Mouse (Mus musculus) MEL (cell line): ENCODE results near the gene Kbtbd8. TPM values are rescaled to one million over a fixed set of nuclear protein-coding genes. Genes with fewer than 3 reads are reported as not detected.

Experiments
- DNase-seq: peaks from one replicate; pipeline ENCODE4 v3.0.0; 2011; ENCODE audit warnings: low read depth, low spot score
- H3K27ac ChIP-seq: 2 replicates; pipeline ENCODE4 v1.5.1; 2012; ENCODE audit warnings: low read depth, mild to moderate bottlenecking, control low read depth, low read length, moderate library complexity; ENCODE audit not compliant: control insufficient read depth
- H3K27me3 ChIP-seq, 2 experiments: fragments of 150-350 bp in 1 of 2; sonication (generic) in 1 of 2; 2 replicates each; pipeline ENCODE4 v1.6.1; 2012; ENCODE audit warnings: low read length in 2 of 2, mild to moderate bottlenecking in 2 of 2, improper control_type of control experiment in 1 of 2, moderate library complexity in 1 of 2; ENCODE audit not compliant: insufficient read depth in 2 of 2, control insufficient read depth in 1 of 2
- H3K36me3 ChIP-seq, 2 experiments: 2 replicates each; pipeline ENCODE4 v1.6.1; 2012 to 2014; ENCODE audit warnings: low read length in 2 of 2, improper control_type of control experiment in 1 of 2, inconsistent platforms in 1 of 2, mild to moderate bottlenecking in 1 of 2; ENCODE audit not compliant: insufficient read depth in 2 of 2, control insufficient read depth in 1 of 2
- H3K4me1 ChIP-seq, 2 experiments: fragments of 150-350 bp in 1 of 2; sonication (generic) in 1 of 2; 2 replicates each; pipeline ENCODE4 v1.6.1; 2012; ENCODE audit warnings: low read length in 2 of 2, improper control_type of control experiment in 1 of 2, mild to moderate bottlenecking in 1 of 2; ENCODE audit not compliant: insufficient read depth in 2 of 2, control insufficient read depth in 1 of 2
- H3K4me3 ChIP-seq, 2 experiments: fragments of 150-350 bp in 1 of 2; sonication (generic) in 1 of 2; 2 replicates each; pipeline ENCODE4 v1.5.1; 2012; ENCODE audit warnings: low read depth in 2 of 2, low read length in 2 of 2, mild to moderate bottlenecking in 2 of 2, moderate library complexity in 2 of 2, control low read depth in 1 of 2, improper control_type of control experiment in 1 of 2; ENCODE audit not compliant: control insufficient read depth in 1 of 2, insufficient read depth in 1 of 2
- H3K79me2 ChIP-seq: 2 replicates; pipeline ENCODE4 v1.6.1; 2012; ENCODE audit warnings: mild to moderate bottlenecking, low read length, moderate library complexity; ENCODE audit not compliant: control insufficient read depth, poor library complexity, insufficient read depth
- H3K9ac ChIP-seq: 2 replicates; pipeline ENCODE4 v1.6.1; 2012; ENCODE audit warnings: low read depth, mild to moderate bottlenecking, control low read depth, low read length, moderate library complexity; ENCODE audit not compliant: control insufficient read depth, poor library complexity, severe bottlenecking
- H3K9me3 ChIP-seq: fragments of 150-350 bp; sonication (generic); replicated peaks from 2 replicates; pipeline ENCODE4 v1.6.1; 2012; ENCODE audit warnings: mild to moderate bottlenecking, low read length, improper control_type of control experiment, moderate library complexity; ENCODE audit not compliant: insufficient read depth
- BHLHE40 ChIP-seq: IDR thresholded peaks from 2 replicates; pipeline ENCODE4 v1.6.1; 2012; ENCODE audit warnings: low read depth, mild to moderate bottlenecking, inconsistent platforms, low read length, improper control_type of control experiment, borderline replicate concordance
- GABPA ChIP-seq: IDR thresholded peaks from 2 replicates; pipeline ENCODE4 v1.6.1; 2012; ENCODE audit warnings: low read depth, mild to moderate bottlenecking, inconsistent platforms, low read length, improper control_type of control experiment, moderate library complexity
- HCFC1 ChIP-seq: IDR thresholded peaks from 2 replicates; pipeline ENCODE4 v1.6.1; 2012; ENCODE audit warnings: low read depth, mild to moderate bottlenecking, inconsistent platforms, low read length, improper control_type of control experiment, moderate library complexity
- JUND ChIP-seq: IDR thresholded peaks from 2 replicates; pipeline ENCODE4 v1.6.1; 2011; ENCODE audit warnings: low read depth, mild to moderate bottlenecking, improper control_type of control experiment, low read length
- MAX ChIP-seq: IDR thresholded peaks from 2 replicates; pipeline ENCODE4 v1.6.1; 2011; ENCODE audit warnings: low read length, improper control_type of control experiment
- MAZ ChIP-seq: IDR thresholded peaks from 2 replicates; pipeline ENCODE4 v1.6.1; 2012; ENCODE audit warnings: low read depth, mild to moderate bottlenecking, inconsistent platforms, low read length, improper control_type of control experiment
- MEF2A ChIP-seq: IDR thresholded peaks from 2 replicates; pipeline ENCODE4 v1.6.1; 2014; ENCODE audit warnings: low read depth, mild to moderate bottlenecking, inconsistent platforms, low read length, improper control_type of control experiment; ENCODE audit not compliant: poor library complexity, insufficient replicate concordance, severe bottlenecking; ENCODE audit errors: extremely low read depth
- MXI1 ChIP-seq: IDR thresholded peaks from 2 replicates; pipeline ENCODE4 v1.6.1; 2011; ENCODE audit warnings: mild to moderate bottlenecking, low read depth, low read length, improper control_type of control experiment
- MYB ChIP-seq: IDR thresholded peaks from 2 replicates; pipeline ENCODE4 v1.6.1; 2011; ENCODE audit warnings: mild to moderate bottlenecking, low read depth, low read length, improper control_type of control experiment
- MYC ChIP-seq: IDR thresholded peaks from 2 replicates; pipeline ENCODE4 v1.6.1; 2011; ENCODE audit warnings: low read depth, mild to moderate bottlenecking, low read length, improper control_type of control experiment, moderate library complexity
- POLR2AphosphoS2 ChIP-seq: IDR thresholded peaks from 2 replicates; pipeline ENCODE4 v1.6.1; 2011; ENCODE audit warnings: low read length, improper control_type of control experiment
- RAD21 ChIP-seq: IDR thresholded peaks from 2 replicates; pipeline ENCODE4 v1.6.1; 2011; ENCODE audit warnings: mild to moderate bottlenecking, low read depth, low read length, improper control_type of control experiment
- SMC3 ChIP-seq: IDR thresholded peaks from 2 replicates; pipeline ENCODE4 v1.6.1; 2011; ENCODE audit warnings: low read depth, low read length, improper control_type of control experiment
- TAL1 ChIP-seq: IDR thresholded peaks from 2 replicates; pipeline ENCODE4 v1.6.1; 2012; ENCODE audit warnings: mild to moderate bottlenecking, inconsistent platforms, low read length, moderate library complexity, mixed read lengths
- TBP ChIP-seq: IDR thresholded peaks from 2 replicates; pipeline ENCODE4 v1.8.0; 2011; ENCODE audit warnings: low read depth, low read length, improper control_type of control experiment
- TCF12 ChIP-seq: IDR thresholded peaks from 2 replicates; pipeline ENCODE4 v1.6.1; 2014; ENCODE audit warnings: low read depth, mild to moderate bottlenecking, inconsistent platforms, low read length, improper control_type of control experiment, moderate library complexity
- USF1 ChIP-seq: IDR thresholded peaks from 2 replicates; pipeline ENCODE4 v1.6.1; 2014; ENCODE audit warnings: low read depth, mild to moderate bottlenecking, inconsistent platforms, low read length, improper control_type of control experiment, moderate library complexity
- ZNF384 ChIP-seq: IDR thresholded peaks from 2 replicates; pipeline ENCODE4 v1.6.1; 2012; ENCODE audit warnings: low read depth, mild to moderate bottlenecking, inconsistent platforms, low read length, improper control_type of control experiment
- polyA plus RNA-seq, 2 experiments: library from polyadenylated mRNA; stranded (reverse) in 1 of 2; unstranded in 1 of 2; fragments of >175 nt in 1 of 2; fragments of >200 nt in 1 of 2; gene quantifications; 2 replicates each; pipeline versions ENCODE4 v1.2.1 to v1.2.4; 2012; ENCODE audit warnings: low replicate concordance in 2 of 2, low read depth in 1 of 2; ENCODE audit not compliant: insufficient read length in 2 of 2, insufficient read depth in 1 of 2, missing spikeins in 1 of 2
- total RNA-seq: library from RNA; depleted of rRNA; stranded (reverse); fragments of 300-350 nt; gene quantifications from 2 replicates; pipeline ENCODE4 v1.2.3, GENCODE M21; 2012; rRNA removed

The Kbtbd8 gene
- total RNA-seq (10.4 and 13.5 TPM in 2 replicates), polyA plus RNA-seq (1 to 10 TPM in 1 of 2 experiments, not detected in 1; 7.0 TPM)

DNA sequence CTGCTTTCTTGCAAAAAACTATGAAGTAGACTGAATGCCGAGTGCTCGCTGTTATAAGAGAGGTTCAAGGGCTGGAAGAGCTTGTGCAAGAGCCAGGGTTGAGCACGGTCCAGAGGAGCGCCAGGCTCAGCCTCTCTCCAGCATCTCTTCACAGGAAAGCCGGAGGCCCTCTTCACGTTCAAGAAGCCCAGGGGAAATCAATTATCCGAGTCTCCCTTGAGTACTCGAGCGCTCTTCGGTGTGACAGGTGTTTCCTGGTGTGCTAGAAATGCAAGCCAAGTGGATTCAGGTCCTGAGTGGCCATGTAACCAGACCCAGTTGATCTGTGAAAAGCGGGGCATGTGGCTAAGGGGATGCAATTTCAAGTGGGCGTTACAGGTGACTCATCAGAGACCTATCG, at the start of gene Kbtbd8:
TSS of gene Kbtbd8 (plus strand) at position 295 of the 400 bp plus-strand sequence.
- peaks cover 18% of the 10 kb centered on the region for H3K79me2 ChIP-seq
- peaks cover 2 to 22% of the 10 kb centered on the region in 2 experiments; a peak in 3 of 4 replicates for H3K36me3 ChIP-seq
- no peaks in the 10 kb centered on the region for H3K9me3 ChIP-seq
- no peaks in the 10 kb centered on the region for H3K27me3 ChIP-seq
- H3K4me3 ChIP-seq = peak within 1 kb of the TSS; percentile 69 to 70
- DNase-seq = peak; percentile 57
- H3K27ac ChIP-seq = peak within 1 kb of the TSS; percentile 21
- TF ChIP-seq MEF2A (no peak), MYC (no peak), MXI1 (peak; percentile 8; the same call in 1 of the 2 replicates), USF1 (no peak), JUND (no peak), MAZ (0 out of 2 replicates have a peak, but pooled peaks have one; percentile 22), BHLHE40 (no peak), GABPA (no peak), MAX (0 out of 2 replicates have a peak, but pooled peaks have one; percentile 2)
- peaks cover 4 to 5% of the 10 kb centered on the region in 2 experiments; a peak in 2 of 4 replicates for H3K4me1 ChIP-seq
- peak within 1 kb of the TSS; percentile 73 for H3K9ac ChIP-seq

DNA sequence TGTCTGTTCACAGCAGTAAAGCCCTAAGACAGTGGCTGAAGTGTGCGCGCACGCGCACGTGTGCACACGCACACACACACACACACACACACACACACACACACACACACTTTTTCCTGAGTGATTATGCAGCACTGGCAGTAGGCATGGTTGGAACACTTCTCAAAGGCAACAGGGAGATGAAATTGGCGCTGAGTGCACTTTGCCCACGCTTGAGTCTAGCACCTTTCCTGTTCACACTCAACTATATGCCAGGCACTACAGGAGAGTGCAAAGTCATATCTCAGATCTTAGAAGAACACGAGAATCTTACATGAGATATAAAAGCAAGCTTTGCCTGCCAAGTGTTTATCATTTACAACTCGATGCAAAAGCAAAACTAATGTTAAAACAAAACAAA, 47.3 kb upstream of the Kbtbd8 start:
- Histone ChIP-seq H3K36me3 (no peaks in the 10 kb centered on the region), H3K4me1 (no peaks in the 10 kb centered on the region), H3K9ac (no peak overlapping the region), H3K79me2 (no peaks in the 10 kb centered on the region), H3K27me3 (no peaks in the 10 kb centered on the region), H3K4me3 (no peak overlapping the region), H3K9me3 (no peaks in the 10 kb centered on the region)
- TF ChIP-seq TAL1 (no peak), TBP (no peak), TCF12 (no peak), MAZ (no peak), SMC3 (no peak)
- TF ChIP-seq, all 39 proteins: peak for 0
- DNase-seq = no peak
- H3K27ac ChIP-seq = no peak overlapping the region

DNA sequence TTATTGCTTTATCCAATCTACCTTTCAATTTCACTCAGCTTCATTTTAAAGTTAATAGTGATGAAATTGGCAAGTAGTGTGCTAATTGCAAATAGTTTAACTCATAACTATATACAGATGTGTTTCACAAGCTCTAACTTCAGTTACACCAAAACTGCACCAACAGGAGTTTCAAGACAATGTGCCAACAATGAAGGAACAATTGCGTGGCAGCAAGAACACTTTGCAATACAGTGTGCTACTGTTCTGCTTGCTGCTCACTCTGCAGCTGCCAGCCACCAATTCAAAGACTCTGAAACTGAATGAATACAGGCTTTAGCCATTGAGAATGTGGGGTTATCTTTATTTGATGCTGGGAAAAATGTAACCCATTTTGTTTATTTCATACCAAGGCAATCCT, 31.8 kb upstream of the Kbtbd8 start:
- H3K4me1 ChIP-seq = no peaks in the 10 kb centered on the region
- no peaks in the 10 kb centered on the region; a peak in 1 of 4 replicates for H3K27me3 ChIP-seq
- H3K4me3 ChIP-seq = no peak overlapping the region
- H3K79me2 ChIP-seq = no peaks in the 10 kb centered on the region
- no peaks in the 10 kb centered on the region for H3K9me3 ChIP-seq
- no peak overlapping the region for H3K27ac ChIP-seq
- DNase-seq = no peak
- no peak for TF ChIP-seq HCFC1
- TF ChIP-seq MYB = no peak
- TF ChIP-seq ZNF384 = no peak
- TF ChIP-seq POLR2AphosphoS2 = no peak
- no peak for TF ChIP-seq RAD21
- no peak overlapping the region for H3K9ac ChIP-seq
- no peaks in the 10 kb centered on the region for H3K36me3 ChIP-seq
